Mouse (Mus musculus): ENCODE data around the gene Krt19. TPM values are rescaled to one million over a fixed set of nuclear protein-coding genes. Genes with fewer than 3 reads are reported as not detected.

The Krt19 gene
- under 1 TPM; 0.37 to 0.57 TPM for total RNA-seq (2021)
- long read RNA-seq, experiment 1: 0 reads
- long read RNA-seq, experiment 2: 0 reads

GRCm38 (mm10) chr11:100148615-100149330, at the start of gene Krt19:
TSS of gene Krt19 (minus strand) at chr11:100148665.
- DNase-seq (ENCODE audit: low spot score): no peak

GRCm38 (mm10) chr11:100192992-100193391, 44.5 kb upstream of the Krt19 start, which contains the start of gene Krt9:
TSS of gene Krt9 (minus strand) at chr11:100193246.
- no peak for DNase-seq (ENCODE audit: low spot score)

GRCm38 (mm10) chr11:100191820-100192219, 43.4 kb upstream of the Krt19 start:
- no peak for DNase-seq (ENCODE audit: low spot score)

GRCm38 (mm10) chr11:100186736-100187135, 38.3 kb upstream of the Krt19 start:
- DNase-seq (ENCODE audit: low spot score): no peak

GRCm38 (mm10) chr11:100181725-100182124, 33.3 kb upstream of the Krt19 start:
- no peak for DNase-seq (ENCODE audit: low spot score)

DNA sequence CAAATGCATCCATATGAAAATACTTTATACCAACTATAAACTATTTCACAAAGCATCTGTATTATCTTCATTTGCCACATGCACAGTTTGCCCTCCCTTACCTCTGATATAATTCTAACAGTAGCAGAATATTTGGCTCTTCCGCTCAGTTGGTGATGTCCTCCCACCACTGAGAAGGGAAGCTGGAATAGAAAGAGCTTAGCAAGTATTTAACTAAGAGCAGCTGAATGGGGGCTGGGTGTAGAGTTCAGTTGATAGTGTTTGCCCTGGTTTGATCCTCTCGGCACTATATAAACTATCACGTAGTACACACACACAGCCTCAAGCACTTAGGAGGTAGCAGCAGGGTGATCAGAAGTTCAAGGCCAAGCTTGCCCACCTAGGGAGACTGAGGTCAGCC, 30.8 kb upstream of the Krt19 start:
- DNase-seq (ENCODE audit: low spot score): no peak

GRCm38 (mm10) chr11:100178307-100178706, 29.8 kb upstream of the Krt19 start:
- no peak for DNase-seq (ENCODE audit: low spot score)

DNA sequence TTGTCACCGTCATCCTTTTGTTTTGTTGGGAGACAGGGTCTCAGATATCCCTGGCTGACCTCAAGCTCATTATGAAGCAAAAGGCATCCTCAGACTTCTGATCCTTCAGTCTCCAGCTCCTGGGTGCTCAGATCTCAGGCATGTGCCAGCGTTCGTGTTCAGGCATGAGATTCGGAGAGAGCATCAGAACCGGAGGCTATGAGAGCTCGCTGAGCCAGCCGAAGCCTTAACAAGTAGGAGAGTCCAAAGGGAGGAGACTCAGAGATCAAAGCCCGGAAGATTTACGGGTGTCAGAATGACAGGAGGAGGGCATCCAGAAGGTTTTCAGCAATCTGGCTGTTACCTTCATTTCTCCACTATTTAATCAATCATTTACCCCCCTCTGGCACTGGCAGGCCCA, 28.3 kb upstream of the Krt19 start:
- no peak for DNase-seq (ENCODE audit: low spot score)

GRCm38 (mm10) chr11:100168765-100169762, 20.6 kb upstream of the Krt19 start:
- peak; percentile 43 for DNase-seq (ENCODE audit: low spot score)

DNA sequence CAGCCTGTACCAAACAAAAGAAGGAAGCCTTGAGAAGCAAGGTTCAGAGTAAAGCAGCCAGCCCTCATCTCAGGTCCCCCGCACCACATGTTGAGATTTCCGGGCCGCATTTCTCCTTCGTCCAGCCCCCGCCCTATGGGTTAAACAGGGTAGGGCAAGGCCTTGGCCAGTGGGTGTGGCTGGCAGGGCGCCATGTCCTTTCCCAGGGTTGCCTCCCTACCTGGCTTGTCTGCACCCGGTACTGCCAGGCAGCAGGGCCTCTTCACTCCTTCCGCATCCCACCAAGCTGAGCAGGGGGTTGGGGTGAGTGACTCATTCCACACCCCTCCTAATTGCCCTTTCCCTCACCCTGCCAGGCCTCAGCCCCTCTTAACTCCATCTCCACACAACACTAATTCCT, 19.6 kb upstream of the Krt19 start:
- DNase-seq (ENCODE audit: low spot score): no peak

- no peak for DNase-seq (ENCODE audit: low spot score)
These were observed 15.9 kb upstream of the Krt19 start for GRCm38 (mm10) chr11:100164392-100164791.

- no peak for DNase-seq (ENCODE audit: low spot score)
These were observed 9.5 kb upstream of the Krt19 start for GRCm38 (mm10) chr11:100157908-100158477.

GRCm38 (mm10) chr11:100157331-100157730, 8.9 kb upstream of the Krt19 start:
- no peak for DNase-seq (ENCODE audit: low spot score)

DNA sequence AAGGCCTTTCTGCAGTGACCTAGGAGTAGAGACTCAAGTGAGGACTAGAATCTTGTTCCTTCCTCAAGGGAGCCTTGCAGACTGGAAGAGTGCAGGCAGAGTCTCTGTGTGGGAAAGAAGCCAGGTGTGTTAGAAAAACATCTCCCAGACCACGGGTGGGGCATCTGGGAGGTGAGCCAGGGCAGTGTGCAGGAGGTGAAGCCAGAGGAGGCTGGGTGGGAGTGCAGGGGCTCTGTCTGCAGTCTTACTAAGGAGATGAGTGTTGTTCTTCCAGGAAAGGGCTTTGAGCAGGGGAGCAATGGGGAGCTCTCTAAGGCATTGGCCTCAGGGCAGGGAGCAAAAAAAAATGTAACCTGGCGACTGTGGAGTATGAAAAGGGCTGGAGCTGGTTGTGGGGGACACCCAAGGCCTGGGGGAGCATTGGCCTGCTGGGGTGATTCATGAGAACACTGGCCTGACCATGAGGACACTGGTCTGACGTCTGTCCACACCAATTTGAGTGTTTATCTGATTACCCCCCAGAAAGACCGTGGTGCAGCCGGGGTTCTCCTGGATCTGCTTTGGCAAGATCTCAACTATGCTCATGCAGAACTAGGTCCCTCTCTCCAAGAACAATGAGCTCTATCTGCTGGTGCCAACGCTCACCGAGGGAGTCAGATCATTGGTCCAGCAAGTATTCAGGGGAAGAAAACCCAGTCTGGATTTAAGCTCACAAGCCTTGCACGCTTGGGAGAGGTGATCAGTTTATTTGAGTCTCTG, 7.2 kb upstream of the Krt19 start:
- DNase-seq (ENCODE audit: low spot score): no peak

GRCm38 (mm10) chr11:100147566-100148353, 705 bp downstream of the Krt19 start:
- no peak for DNase-seq (ENCODE audit: low spot score)

- DNase-seq (ENCODE audit: low spot score): no peak
These were observed 2.5 kb downstream of the Krt19 start for GRCm38 (mm10) chr11:100145858-100146560.

DNA sequence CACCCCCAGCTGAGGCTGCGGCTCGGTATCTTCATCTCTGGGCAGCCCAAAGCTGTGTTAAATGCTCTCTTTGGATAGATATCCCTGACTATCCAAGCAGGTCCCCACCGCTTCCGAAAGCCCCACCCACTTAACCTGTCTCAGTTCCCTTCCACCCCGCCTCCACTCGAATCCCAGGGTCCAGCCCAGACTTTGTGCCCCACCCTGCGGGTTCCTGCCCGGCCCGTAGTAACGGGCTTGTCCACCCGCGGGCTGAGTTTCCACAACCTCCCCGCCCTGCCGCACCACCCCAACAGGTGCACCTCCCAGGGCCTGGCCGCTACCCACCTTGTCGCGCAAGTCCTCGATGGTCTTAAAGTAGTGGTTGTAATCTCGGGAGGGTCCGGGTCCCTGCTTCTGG, 3.4 kb downstream of the Krt19 start:
- no peak for DNase-seq (ENCODE audit: low spot score)

DNA sequence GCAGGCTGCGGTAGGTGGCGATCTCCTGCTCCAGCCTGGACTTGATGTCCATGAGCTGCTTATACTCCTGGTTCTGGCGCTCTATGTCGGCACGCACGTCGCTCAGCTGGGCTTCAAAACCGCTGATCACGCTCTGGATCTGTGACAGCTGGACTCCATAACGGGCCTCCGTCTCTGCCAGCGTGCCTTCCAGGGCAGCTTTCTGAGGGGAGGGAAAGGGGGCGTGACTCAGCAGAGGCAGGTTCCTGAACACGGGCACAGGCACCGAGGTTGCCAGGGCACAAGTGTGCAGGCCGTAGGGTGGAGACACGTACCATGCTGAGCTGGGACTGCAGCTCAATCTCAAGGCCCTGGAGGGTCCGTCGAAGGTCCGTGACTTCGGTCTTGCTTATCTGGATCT, 7.5 kb downstream of the Krt19 start:
- DNase-seq (ENCODE audit: low spot score): peak; percentile 39

DNA sequence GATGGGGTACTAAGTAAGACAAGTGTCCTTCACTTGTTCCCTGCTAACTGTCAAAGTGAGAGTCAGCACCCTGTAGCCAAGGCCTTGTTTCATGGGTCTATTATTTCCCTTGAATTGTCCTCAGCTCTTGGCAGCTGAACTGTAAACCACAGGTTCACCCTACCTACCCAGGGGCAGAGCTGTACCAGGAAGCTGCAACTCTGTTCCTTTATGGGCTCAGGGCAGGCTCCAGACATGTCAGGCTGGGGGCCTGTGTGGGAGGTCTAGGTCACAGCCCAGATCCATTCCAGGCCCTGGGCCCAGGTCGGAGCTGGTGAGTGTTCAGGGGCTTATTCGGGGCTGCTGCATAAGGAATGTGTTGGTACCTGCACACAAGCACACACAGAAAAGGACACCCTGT, 9.1 kb downstream of the Krt19 start:
- no peak for DNase-seq (ENCODE audit: low spot score)

DNA sequence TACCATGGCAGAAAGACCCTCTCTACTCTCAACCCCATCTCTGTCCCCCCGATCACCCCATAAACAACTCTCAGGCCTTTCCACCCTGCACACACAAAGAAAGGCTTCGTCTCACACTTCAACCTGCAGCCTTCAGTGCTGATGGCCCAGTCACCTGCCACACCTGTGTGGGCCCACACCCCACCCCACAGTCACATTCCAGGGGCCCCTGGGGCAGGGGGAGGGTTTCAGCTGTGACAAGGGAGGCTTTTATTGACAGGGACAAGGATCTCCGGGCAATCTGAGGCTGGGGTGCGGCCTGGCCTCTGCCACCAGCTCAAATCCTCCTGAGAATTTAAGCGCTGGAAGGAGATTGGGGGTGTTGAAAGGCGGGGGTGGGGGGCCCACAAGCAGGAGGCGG, 9.7 kb downstream of the Krt19 start:
- DNase-seq (ENCODE audit: low spot score): no peak

All from gastrocnemius, adult 18-20 months (tissue).